Mouse (Mus musculus) midbrain, postnatal 0 days (tissue): ENCODE results near the gene Serpinf2. TPM values are rescaled to one million over a fixed set of nuclear protein-coding genes. Genes with fewer than 3 reads are reported as not detected.
"Not testable (repeated sequence)": the region's sequence is repeated elsewhere in the genome, so short reads cannot be mapped to it uniquely, and the experiment has no call there.

Experiments
- ATAC-seq: fragments of 200-750 bp; cut with Nextera tagmentation; 2 replicates; pipeline ENCODE4 v1.8.0; 2017; ENCODE audit warnings: moderate number of reproducible peaks, mild to moderate bottlenecking, moderate TSS enrichment, moderate library complexity; ENCODE audit not compliant: low FRiP score
- DNase-seq: peaks from one replicate; pipeline ENCODE4 v3.0.0-alpha.2; 2015; ENCODE audit warnings: low spot score
- H3K27ac ChIP-seq: fragments of 300-500 bp; sonication (generic); 2 replicates; pipeline ENCODE4 v1.5.1; 2014; ENCODE audit warnings: low read depth, mild to moderate bottlenecking, low read length, mixed read lengths
- H3K27me3 ChIP-seq: fragments of 300-500 bp; sonication (generic); 2 replicates; pipeline ENCODE4 v1.6.1; 2014; ENCODE audit warnings: low read length, control low read depth, mixed read lengths; ENCODE audit not compliant: insufficient read depth
- H3K36me3 ChIP-seq: fragments of 300-500 bp; sonication (generic); 2 replicates; pipeline ENCODE4 v1.6.1; 2014; ENCODE audit warnings: low read length, control low read depth, mixed read lengths; ENCODE audit not compliant: insufficient read depth
- H3K4me1 ChIP-seq: fragments of 300-500 bp; sonication (generic); 2 replicates; pipeline ENCODE4 v1.6.1; 2014; ENCODE audit warnings: mild to moderate bottlenecking, control low read depth, antibody characterized with exemption, low read length, mixed read lengths; ENCODE audit not compliant: insufficient read depth
- H3K4me2 ChIP-seq: fragments of 300-500 bp; sonication (generic); 2 replicates; pipeline ENCODE4 v1.6.1; 2014; ENCODE audit warnings: low read depth, mild to moderate bottlenecking, low read length, mixed read lengths; ENCODE audit not compliant: poor library complexity, severe bottlenecking
- H3K4me3 ChIP-seq: fragments of 300-500 bp; sonication (generic); 2 replicates; pipeline ENCODE4 v1.5.1; 2014; ENCODE audit warnings: low read depth, mild to moderate bottlenecking, low read length, moderate library complexity
- H3K9ac ChIP-seq: fragments of 300-500 bp; sonication (generic); replicated peaks from 2 replicates; pipeline ENCODE4 v1.6.1; 2014; ENCODE audit warnings: mild to moderate bottlenecking, low read length, moderate library complexity, mixed read lengths; ENCODE audit not compliant: poor library complexity, severe bottlenecking
- H3K9me3 ChIP-seq: fragments of 300-500 bp; sonication (generic); 2 replicates; pipeline ENCODE4 v1.6.1; 2016; ENCODE audit warnings: low read length, control low read depth
- CTCF ChIP-seq: IDR thresholded peaks from 2 replicates; pipeline ENCODE4 v1.5.1; 2016; ENCODE audit warnings: antibody characterized with exemption, mild to moderate bottlenecking
- WGBS: fragments of 180-500 bp; shearing (Covaris S2); extraction: QIAGEN DNeasy Blood & Tissue Kit; methylation state at CpG from one replicate; pipeline ENCODE4 v1.1.7; 2014; 5-methylcytosine and 5-hydroxymethylcytosine counted together
- polyA plus RNA-seq: library from polyadenylated mRNA; unstranded; fragments of >200 nt; fragmentation: Nextera tagmentation; extraction: Ambion mirVana; gene quantifications from 2 replicates; pipeline ENCODE4 v1.2.1, GENCODE M21; 2015
- total RNA-seq: library from RNA; depleted of rRNA; stranded (reverse); fragments of >200 nt; gene quantifications from 2 replicates; pipeline ENCODE4 v1.2.3, GENCODE M21; 2014

Gene Serpinf2
- total and polyA plus RNA-seq, 2 experiments from 2014 or later, result not detected

DNA sequence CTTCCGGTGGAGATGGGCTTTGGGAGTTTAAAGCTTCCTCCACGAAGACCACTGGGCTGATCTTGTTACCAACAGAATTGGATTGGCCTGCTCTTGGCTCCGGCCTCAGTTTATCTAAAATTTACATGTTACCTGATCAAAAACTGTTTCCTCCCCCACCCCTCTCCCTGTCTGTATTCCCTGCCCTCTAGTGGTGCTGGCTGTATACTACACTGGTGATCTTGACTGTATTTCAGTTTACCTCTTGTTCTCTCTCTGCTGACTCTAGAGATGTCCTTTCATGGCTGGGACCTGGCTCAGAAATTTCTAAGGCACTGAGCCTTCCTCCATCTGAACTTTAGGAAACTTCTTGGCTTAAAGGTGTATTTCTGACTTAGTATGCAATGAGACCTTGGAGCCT lies 18.8 kb upstream of the Serpinf2 start:
- no peak overlapping the region for H3K9ac ChIP-seq
- H3K27me3 ChIP-seq, result no peaks in the 10 kb centered on the region
- 20% methylated on average over 3 of the region's 3 CpGs for WGBS
- H3K4me2 ChIP-seq, result no peak overlapping the region
- ATAC-seq (no peak), DNase-seq (peak; percentile 41)
- no peaks in the 10 kb centered on the region for H3K9me3 ChIP-seq
- peak; percentile 86 for TF ChIP-seq CTCF
- H3K27ac ChIP-seq, result no peak overlapping the region
- peaks cover 26% of the 10 kb centered on the region; the same call in 1 of the 2 replicates for H3K4me1 ChIP-seq
- H3K4me3 ChIP-seq, result no peak overlapping the region
- H3K36me3 ChIP-seq, result no peaks in the 10 kb centered on the region

DNA sequence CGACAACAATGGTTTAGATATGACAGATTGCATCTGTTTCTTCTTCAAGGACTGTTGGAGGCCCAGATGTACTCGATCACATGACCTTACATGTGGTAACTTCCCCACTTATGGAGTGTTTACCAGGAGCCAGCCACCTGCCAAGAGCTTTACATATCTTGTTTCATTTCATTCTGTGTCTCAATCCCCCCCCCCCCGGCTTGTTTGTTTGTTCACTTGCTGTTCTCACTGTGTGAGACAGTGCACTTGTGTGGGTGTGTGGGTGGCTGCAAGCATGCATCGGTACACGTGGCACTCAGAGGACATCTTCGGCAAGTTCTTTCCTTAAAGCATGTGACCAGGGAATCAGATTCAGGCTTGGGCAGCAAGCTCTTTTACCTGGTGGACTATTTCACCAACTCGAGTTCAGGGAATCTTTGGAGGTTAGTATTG lies 17.1 kb upstream of the Serpinf2 start:
- WGBS, result 87% methylated on average over 7 of the region's 7 CpGs
- ATAC-seq (no peak), DNase-seq (no peak)
- H3K4me1 ChIP-seq, result peaks cover 21% of the 10 kb centered on the region; the same call in 1 of the 2 replicates
- no peak for TF ChIP-seq CTCF
- H3K9ac ChIP-seq, result no peak overlapping the region
- H3K4me2 ChIP-seq, result no peak overlapping the region
- no peaks in the 10 kb centered on the region for H3K9me3 ChIP-seq
- H3K4me3 ChIP-seq, result no peak overlapping the region
- H3K27me3 ChIP-seq, result no peaks in the 10 kb centered on the region
- no peak overlapping the region for H3K27ac ChIP-seq
- no peaks in the 10 kb centered on the region for H3K36me3 ChIP-seq

GRCm38 (mm10) chr11:75455971-75456370 lies 16.6 kb upstream of the Serpinf2 start:
- not testable (repeated sequence) for H3K4me2 ChIP-seq, H3K27me3 ChIP-seq, H3K36me3 ChIP-seq, H3K27ac ChIP-seq, DNase-seq, H3K4me3 ChIP-seq, ATAC-seq, H3K9ac ChIP-seq, H3K9me3 ChIP-seq
- H3K4me1 ChIP-seq, result peaks cover 21% of the 10 kb centered on the region; the same call in 1 of the 2 replicates
- 93% methylated on average over 2 of the region's 2 CpGs for WGBS

DNA sequence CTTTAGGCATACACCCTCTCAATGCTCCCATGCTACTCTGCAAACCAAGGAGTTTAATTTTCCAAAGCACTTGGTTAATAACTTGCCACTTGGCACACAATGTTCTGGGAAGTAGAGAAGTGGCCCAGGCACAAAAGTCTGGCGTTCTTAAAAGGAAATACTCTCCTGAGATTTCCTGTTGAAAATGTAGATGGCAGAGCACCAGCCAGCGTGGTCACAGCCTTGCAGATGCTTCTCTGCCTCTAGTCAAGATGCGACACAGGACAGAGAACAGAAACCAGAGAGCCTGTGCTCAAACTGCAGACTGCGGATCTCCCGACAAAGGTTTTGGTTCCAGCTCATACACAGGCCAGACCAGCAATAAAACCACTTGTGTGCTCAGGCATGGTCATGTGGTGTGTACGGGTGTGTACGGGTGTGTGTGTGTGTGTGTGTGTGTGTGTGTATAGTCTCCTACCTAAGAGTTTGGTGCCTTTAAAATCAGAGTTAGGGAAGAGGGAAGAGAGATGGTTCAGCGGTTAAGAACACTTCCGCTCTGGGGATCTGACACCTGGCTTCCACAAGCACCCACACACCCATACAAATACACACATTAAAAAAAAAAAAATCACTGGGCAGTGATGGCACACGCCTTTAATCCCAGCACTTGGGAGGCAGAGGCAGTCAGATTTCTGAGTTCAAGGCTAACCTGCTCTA lies 15.8 kb upstream of the Serpinf2 start:
- Histone ChIP-seq H3K4me1 (peaks cover 19% of the 10 kb centered on the region; the same call in 1 of the 2 replicates), H3K36me3 (no peaks in the 10 kb centered on the region), H3K4me3 (peak overlapping the region; percentile 73), H3K9me3 (no peaks in the 10 kb centered on the region), H3K27ac (peak overlapping the region; percentile 34), H3K9ac (peak overlapping the region; percentile 75; the same call in 1 of the 2 replicates), H3K27me3 (no peaks in the 10 kb centered on the region), H3K4me2 (peak overlapping the region; percentile 100)
- 78% methylated on average over 10 of the region's 10 CpGs for WGBS
- TF ChIP-seq CTCF, result no peak
- DNase-seq (no peak), ATAC-seq (no peak)

GRCm38 (mm10) chr11:75453991-75454930 lies 14.9 kb upstream of the Serpinf2 start, which contains the start of gene Wdr81:
Gene Wdr81, minus strand, starts transcription at chr11:75454717.
- DNase-seq (peak; percentile 94), ATAC-seq (peak; percentile 91)
- 3% methylated on average over 54 of the region's 56 CpGs for WGBS
- no peaks in the 10 kb centered on the region for H3K9me3 ChIP-seq
- peak within 1 kb of the TSS; percentile 100 for H3K4me2 ChIP-seq
- peak within 1 kb of the TSS; percentile 34 for H3K27ac ChIP-seq
- no peaks in the 10 kb centered on the region for H3K27me3 ChIP-seq
- H3K9ac ChIP-seq, result peak within 1 kb of the TSS; percentile 75
- peaks cover 13% of the 10 kb centered on the region; the same call in 1 of the 2 replicates for H3K4me1 ChIP-seq
- H3K36me3 ChIP-seq, result peaks cover 4% of the 10 kb centered on the region
- peak within 1 kb of the TSS; percentile 73 for H3K4me3 ChIP-seq
- peak; percentile 51 for TF ChIP-seq CTCF
